Mouse (Mus musculus) hindbrain, embryonic 15.5 days (tissue): ENCODE measurements around the gene Krt76. TPM values are rescaled to one million over a fixed set of nuclear protein-coding genes. Genes with fewer than 3 reads are reported as not detected.

ENCODE experiments used
- ATAC-seq: fragments of 200-750 bp; cut with Nextera tagmentation; 2 replicates; pipeline ENCODE4 v1.8.0; 2017; ENCODE audit warnings: low read depth, moderate number of reproducible peaks, moderate TSS enrichment; ENCODE audit not compliant: low FRiP score
- H3K27ac ChIP-seq: fragments of 300-500 bp; sonication (generic); replicated peaks from 2 replicates; pipeline ENCODE4 v1.5.1; 2015; ENCODE audit warnings: mild to moderate bottlenecking, inconsistent platforms
- H3K27me3 ChIP-seq: fragments of 300-500 bp; sonication (generic); 2 replicates; pipeline ENCODE4 v1.6.1; 2015; ENCODE audit warnings: control low read depth, inconsistent platforms
- H3K36me3 ChIP-seq: fragments of 300-500 bp; sonication (generic); 2 replicates; pipeline ENCODE4 v1.6.1; 2015; ENCODE audit warnings: control low read depth, inconsistent platforms
- H3K4me1 ChIP-seq: fragments of 300-500 bp; sonication (generic); replicated peaks from 2 replicates; pipeline ENCODE4 v1.6.1; 2015; ENCODE audit warnings: control low read depth, inconsistent platforms
- H3K4me2 ChIP-seq: fragments of 300-500 bp; sonication (generic); 2 replicates; pipeline ENCODE4 v1.6.1; 2015; ENCODE audit warnings: moderate library complexity, mild to moderate bottlenecking, inconsistent platforms
- H3K4me3 ChIP-seq: fragments of 300-500 bp; sonication (generic); 2 replicates; pipeline ENCODE4 v1.5.1; 2015; ENCODE audit warnings: mild to moderate bottlenecking, inconsistent platforms
- H3K9ac ChIP-seq: fragments of 300-500 bp; sonication (generic); 2 replicates; pipeline ENCODE4 v1.6.1; 2015; ENCODE audit warnings: inconsistent platforms
- H3K9me3 ChIP-seq: fragments of 300-500 bp; sonication (generic); 2 replicates; pipeline ENCODE4 v1.6.1; 2016; ENCODE audit warnings: control low read depth, inconsistent platforms
- WGBS: fragments of 180-500 bp; shearing (Covaris S2); methylation state at CpG from one replicate; pipeline ENCODE4 v1.1.7; 2015; 5-methylcytosine and 5-hydroxymethylcytosine counted together
- microRNA-seq: library from miRNA; unstranded; fragments of <30 nt; microRNA quantifications from one replicate; pipeline ENCODE4, GENCODE M21; 2016
- polyA plus RNA-seq: library from polyadenylated mRNA; unstranded; fragments of >200 nt; fragmentation: Nextera tagmentation; extraction: Ambion mirVana; gene quantifications from 2 replicates; pipeline ENCODE4 v1.2.1, GENCODE M21; 2015

The Krt76 gene
- polyA plus RNA-seq, 1 experiment from 2014 or later = not detected

DNA sequence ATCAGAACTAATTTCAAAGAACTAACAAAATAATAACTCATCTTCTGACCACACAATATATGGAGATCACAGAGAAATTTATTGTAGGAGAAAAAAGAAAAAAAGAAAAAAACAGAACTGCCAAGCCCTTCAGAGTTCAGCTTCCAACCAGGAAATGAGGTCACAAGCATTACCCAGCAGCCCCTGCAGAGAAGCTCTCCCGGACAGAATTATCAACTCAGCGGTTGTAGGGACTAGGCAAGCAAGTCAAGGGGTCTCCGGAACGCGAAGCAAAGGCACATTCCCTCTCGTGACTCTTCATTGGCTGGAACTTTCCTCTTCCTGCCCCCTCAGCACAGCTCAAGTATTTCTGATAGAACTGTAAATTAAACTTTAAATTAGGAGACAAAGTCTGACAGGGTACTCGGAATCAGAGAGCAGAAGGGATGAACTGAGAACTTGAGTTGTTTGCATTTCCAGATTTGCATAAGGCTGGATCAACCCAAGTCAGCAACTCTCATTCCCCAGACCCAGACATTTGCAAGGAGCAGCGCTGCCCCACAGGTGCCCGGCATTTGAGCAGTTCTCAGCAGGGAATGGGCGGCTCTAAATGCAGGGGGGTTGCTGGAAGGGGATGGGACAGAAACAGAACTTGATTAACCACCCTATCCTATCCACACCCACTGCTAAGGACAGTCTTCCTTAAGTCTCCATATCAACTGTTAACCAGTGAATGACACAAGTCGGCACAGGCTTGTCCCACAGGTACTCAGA, 33.9 kb downstream of the Krt76 start:
- H3K27ac ChIP-seq = no peak overlapping the region
- H3K27me3 ChIP-seq = peaks cover 18% of the 10 kb centered on the region
- no peak for ATAC-seq
- H3K4me3 ChIP-seq = no peak overlapping the region
- WGBS = 12% methylated on average over 11 of the region's 11 CpGs
- H3K36me3 ChIP-seq = no peaks in the 10 kb centered on the region
- H3K9ac ChIP-seq = no peak overlapping the region
- peak overlapping the region; percentile 90 for H3K4me2 ChIP-seq
- peaks cover 17% of the 10 kb centered on the region for H3K4me1 ChIP-seq
- H3K9me3 ChIP-seq = no peaks in the 10 kb centered on the region

DNA sequence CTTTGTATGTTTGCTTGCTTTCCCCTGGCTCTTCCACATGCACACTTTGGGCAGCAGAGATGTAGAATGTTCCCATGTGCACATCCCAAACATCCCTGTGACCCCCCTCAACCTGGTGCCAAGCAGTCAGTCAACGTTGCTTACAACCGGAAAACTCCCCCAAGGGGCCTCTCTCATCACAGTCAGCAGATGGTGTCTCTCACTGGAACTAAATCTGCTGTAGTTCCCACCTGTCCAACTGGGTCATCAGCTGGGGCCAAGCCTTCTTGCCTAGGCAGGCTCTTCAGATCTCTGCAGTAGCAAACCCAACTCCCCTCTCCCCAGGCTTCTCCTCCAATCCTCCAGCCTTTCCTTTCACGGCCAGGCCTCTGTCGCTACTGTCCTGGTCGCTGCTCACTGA, 36.0 kb downstream of the Krt76 start:
- no peak overlapping the region for H3K4me3 ChIP-seq
- H3K4me2 ChIP-seq = no peak overlapping the region
- WGBS = 46% methylated on average over 5 of the region's 5 CpGs
- no peaks in the 10 kb centered on the region for H3K9me3 ChIP-seq
- H3K4me1 ChIP-seq = peaks cover 21% of the 10 kb centered on the region
- peaks cover 18% of the 10 kb centered on the region for H3K27me3 ChIP-seq
- ATAC-seq = no peak
- no peaks in the 10 kb centered on the region for H3K36me3 ChIP-seq
- H3K27ac ChIP-seq = no peak overlapping the region
- H3K9ac ChIP-seq = no peak overlapping the region

DNA sequence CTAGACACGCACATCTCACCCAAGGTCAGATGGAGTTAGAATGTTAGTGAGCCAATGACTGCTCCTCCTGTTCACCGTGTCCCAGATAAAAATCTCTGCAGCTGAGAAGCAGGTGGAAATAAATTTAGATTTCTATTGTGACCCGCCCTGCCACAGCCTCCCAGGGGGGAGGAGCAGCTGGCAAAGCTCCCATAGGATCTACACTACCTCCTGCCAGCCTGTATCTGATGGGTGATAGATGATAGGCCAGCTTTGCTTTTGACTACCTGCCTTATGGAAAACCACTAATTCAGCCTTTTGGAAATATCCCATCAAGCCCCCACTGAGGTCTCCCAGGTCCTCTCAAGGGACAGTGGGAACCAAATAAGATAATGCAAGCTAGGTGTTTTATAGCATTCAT, 37.0 kb downstream of the Krt76 start:
- Histone ChIP-seq H3K27ac (no peak overlapping the region), H3K9ac (no peak overlapping the region), H3K4me2 (no peak overlapping the region), H3K27me3 (peaks cover 10% of the 10 kb centered on the region), H3K4me1 (peaks cover 20% of the 10 kb centered on the region), H3K36me3 (no peaks in the 10 kb centered on the region), H3K4me3 (no peak overlapping the region), H3K9me3 (no peaks in the 10 kb centered on the region)
- no peak for ATAC-seq
- 60% methylated on average over 3 of the region's 3 CpGs for WGBS

DNA sequence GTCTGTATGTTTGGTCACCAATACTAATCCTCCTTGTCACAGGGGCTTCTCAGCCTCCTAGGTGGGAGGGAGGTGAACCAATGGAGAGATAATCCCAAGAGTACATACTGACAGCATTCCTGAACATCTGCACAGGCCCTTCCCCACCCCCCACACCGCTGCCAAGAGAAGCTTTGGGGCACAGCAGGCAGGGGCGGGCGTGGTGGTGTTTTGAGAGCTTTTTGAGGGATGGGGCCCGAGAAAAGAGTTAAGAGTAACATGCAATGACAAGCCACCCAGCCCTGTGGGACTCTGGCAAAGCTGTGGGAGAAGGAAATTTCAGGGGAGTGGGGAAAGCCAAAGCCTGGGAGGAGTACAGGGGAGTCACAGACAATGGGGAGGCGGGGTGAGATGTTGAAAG, 38.4 kb downstream of the Krt76 start:
- H3K36me3 ChIP-seq = no peaks in the 10 kb centered on the region
- H3K4me1 ChIP-seq = peaks cover 10% of the 10 kb centered on the region
- no peak overlapping the region for H3K4me3 ChIP-seq
- H3K27me3 ChIP-seq = peaks cover 9% of the 10 kb centered on the region
- H3K9ac ChIP-seq = no peak overlapping the region
- WGBS = 21% methylated on average over 5 of the region's 5 CpGs
- ATAC-seq = no peak
- no peak overlapping the region for H3K4me2 ChIP-seq
- H3K9me3 ChIP-seq = no peaks in the 10 kb centered on the region
- no peak overlapping the region for H3K27ac ChIP-seq

DNA sequence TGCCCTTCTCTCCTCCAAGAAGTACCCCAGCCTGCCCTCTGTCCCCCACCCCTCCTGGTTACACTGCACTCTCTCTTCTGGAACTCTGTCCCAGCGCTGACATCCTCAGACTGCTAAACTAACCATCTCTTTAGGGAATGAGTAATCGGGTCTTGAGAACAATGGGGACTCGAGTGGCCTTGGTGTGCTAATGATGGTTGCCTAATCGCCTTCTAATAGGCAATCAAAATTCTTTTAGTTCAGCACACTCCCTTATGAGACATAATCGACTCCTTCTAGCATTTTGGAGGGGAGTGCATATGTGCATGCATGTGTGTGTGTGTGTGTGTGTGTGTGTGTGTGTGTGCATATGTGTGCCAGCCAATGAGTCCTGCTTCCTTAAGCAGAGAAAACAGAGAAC, 40.1 kb downstream of the Krt76 start:
- Histone ChIP-seq H3K4me3 (no peak overlapping the region), H3K27ac (no peak overlapping the region), H3K36me3 (no peaks in the 10 kb centered on the region), H3K9me3 (no peaks in the 10 kb centered on the region), H3K4me1 (0 out of 2 replicates have a peak, but pooled peaks cover 3% of the 10 kb centered on the region), H3K27me3 (peaks cover 1% of the 10 kb centered on the region; the same call in 1 of the 2 replicates), H3K9ac (no peak overlapping the region), H3K4me2 (no peak overlapping the region)
- ATAC-seq = no peak
- WGBS = 22% methylated on average over 5 of the region's 5 CpGs

DNA sequence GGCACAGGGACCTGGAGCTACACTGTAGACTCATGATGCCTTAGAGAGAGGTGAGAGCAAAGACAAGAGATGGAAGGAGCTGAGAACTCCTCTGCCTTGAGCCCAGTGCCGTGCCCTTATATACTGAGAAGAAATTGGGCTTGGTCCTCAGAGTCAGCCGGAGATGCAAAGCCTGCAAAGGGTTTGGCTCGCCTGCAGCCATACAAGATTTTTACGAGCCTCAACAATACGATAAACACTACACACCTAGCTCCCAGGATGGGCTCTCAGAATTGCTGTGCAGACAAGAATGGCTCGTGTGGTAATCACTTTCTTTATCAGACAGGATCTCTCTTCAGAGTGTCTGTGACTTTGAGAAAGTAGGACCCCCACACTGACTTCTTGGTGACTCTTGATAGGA, 42.0 kb downstream of the Krt76 start, which contains the start of gene Krt1:
Gene Krt1, minus strand, starts transcription at position 101 of the 400 bp plus-strand sequence.
- Histone ChIP-seq H3K27me3 (no peaks in the 10 kb centered on the region), H3K9ac (no peak within 1 kb of the TSS), H3K27ac (no peak within 1 kb of the TSS), H3K36me3 (no peaks in the 10 kb centered on the region), H3K4me3 (no peak within 1 kb of the TSS), H3K9me3 (no peaks in the 10 kb centered on the region), H3K4me1 (peaks cover 14% of the 10 kb centered on the region), H3K4me2 (no peak within 1 kb of the TSS)
- WGBS = 91% methylated on average over 6 of the region's 6 CpGs
- no peak for ATAC-seq

DNA sequence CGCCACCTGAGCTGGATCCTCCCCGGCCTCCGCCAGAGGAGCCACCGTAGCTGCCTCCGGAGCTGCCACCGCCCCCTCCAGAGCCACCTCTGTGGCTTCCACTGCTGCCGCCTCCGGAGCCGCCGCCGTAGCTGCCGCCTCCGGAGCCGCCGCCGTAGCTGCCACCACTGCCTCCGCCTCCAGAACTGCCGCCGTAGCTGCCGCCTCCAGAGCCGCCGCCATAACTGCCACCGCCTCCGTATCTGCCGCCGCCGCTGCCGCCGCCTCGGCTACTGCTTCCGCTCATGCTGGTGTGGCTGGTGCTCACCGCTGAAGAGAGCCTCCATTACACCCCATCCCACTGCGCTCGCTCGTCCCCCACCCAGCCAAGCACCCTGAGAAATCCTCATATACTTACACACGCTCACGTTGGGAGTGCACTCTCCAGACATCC, 46.7 kb downstream of the Krt76 start:
- H3K9me3 ChIP-seq = no peaks in the 10 kb centered on the region
- no peaks in the 10 kb centered on the region for H3K27me3 ChIP-seq
- peak; percentile 88 for ATAC-seq
- WGBS = under 1% methylated on average over 32 of the region's 37 CpGs
- peak overlapping the region; percentile 89 for H3K27ac ChIP-seq
- peak overlapping the region; percentile 76 for H3K4me2 ChIP-seq
- H3K36me3 ChIP-seq = no peaks in the 10 kb centered on the region
- H3K4me3 ChIP-seq = peak overlapping the region; percentile 52
- H3K4me1 ChIP-seq = peaks cover 17% of the 10 kb centered on the region
- H3K9ac ChIP-seq = peak overlapping the region; percentile 62

DNA sequence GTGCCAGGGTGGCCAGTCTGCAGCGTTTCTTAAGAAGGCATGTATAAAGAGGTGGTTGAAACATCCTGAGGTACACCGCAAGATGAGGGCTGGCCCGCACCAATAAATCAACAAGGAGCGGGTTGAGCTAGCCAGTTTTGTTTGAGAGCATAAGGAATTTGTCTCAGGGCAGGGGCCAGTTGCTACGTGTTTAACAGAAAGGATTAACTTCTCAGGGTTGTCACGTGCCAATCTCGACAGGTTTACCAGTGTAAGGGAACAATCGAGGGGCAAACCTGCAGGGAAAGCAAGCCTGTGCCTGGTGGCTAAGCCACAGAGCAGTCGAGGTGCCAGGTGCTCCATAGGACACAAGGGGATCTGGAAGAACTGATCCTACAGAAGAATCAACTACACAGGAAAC, 49.5 kb downstream of the Krt76 start:
- Histone ChIP-seq H3K27me3 (no peaks in the 10 kb centered on the region), H3K4me1 (peaks cover 17% of the 10 kb centered on the region), H3K4me2 (no peak overlapping the region), H3K4me3 (no peak overlapping the region), H3K9ac (no peak overlapping the region), H3K9me3 (no peaks in the 10 kb centered on the region), H3K36me3 (no peaks in the 10 kb centered on the region), H3K27ac (no peak overlapping the region)
- 72% methylated on average over 9 of the region's 9 CpGs for WGBS
- no peak for ATAC-seq

DNA sequence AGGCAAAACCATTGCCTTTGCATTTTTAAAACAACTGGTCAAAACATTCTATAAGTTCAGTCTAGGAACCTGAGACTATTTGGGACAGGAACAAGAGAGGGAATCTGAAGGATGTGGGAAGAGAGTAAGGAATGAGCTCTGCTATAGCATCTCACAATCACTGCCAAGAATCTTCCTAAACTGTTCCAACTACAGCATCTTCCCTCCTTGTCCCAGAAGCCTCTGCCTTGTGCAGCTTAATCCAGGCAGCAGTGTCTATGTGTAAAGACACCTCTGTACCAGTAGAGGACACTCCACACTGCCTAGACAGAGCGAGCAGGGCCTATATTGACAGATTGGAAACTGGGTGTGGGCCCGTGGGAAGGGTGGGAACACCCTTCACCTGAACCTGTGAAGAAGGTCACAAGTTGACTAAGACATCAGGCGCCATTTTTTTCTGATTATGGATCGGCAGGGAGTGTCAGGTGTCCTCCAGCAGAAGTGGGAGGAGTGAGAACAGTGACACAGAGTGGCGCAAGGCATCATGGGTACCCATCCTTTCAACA, 57.9 kb downstream of the Krt76 start:
- Histone ChIP-seq H3K4me2 (no peak overlapping the region), H3K4me1 (no peaks in the 10 kb centered on the region), H3K27ac (no peak overlapping the region), H3K9me3 (no peaks in the 10 kb centered on the region), H3K9ac (no peak overlapping the region), H3K27me3 (no peaks in the 10 kb centered on the region; the same call in 1 of the 2 replicates), H3K36me3 (no peaks in the 10 kb centered on the region), H3K4me3 (no peak overlapping the region)
- ATAC-seq = no peak
- WGBS = 72% methylated on average over 5 of the region's 5 CpGs

Small RNA genes within 50 kb of the gene (microRNA-seq; reads per million reads assigned to microRNA genes)
- gene Gm44356 = not detected

Other genes starting within 250 kb of the Krt76 start
- gene Gm5478, start 245.5 kb downstream of the Krt76 start, polyA plus RNA-seq = not detected in 2 replicates
- gene Krt6b, start 212.6 kb downstream of the Krt76 start, polyA plus RNA-seq = not detected in 2 replicates
- 0.22 TPM in 1 of 2 replicates, not detected in the other for gene Krt6a, start 198.6 kb downstream of the Krt76 start, polyA plus RNA-seq
- gene Krt5, start 180.0 kb downstream of the Krt76 start, polyA plus RNA-seq = 0.18 and 0.75 TPM in 2 replicates
- 1.2 and 1.4 TPM in 2 replicates for gene Krt71, start 149.8 kb downstream of the Krt76 start, polyA plus RNA-seq
- gene Krt72, start 106.5 kb downstream of the Krt76 start, polyA plus RNA-seq = 0.16 and 0.27 TPM in 2 replicates
- 1.3 and 3.3 TPM in 2 replicates for gene Krt73, start 90.6 kb downstream of the Krt76 start, polyA plus RNA-seq
- 0.05 TPM in 1 of 2 replicates, not detected in the other for gene Krt2, start 74.8 kb downstream of the Krt76 start, polyA plus RNA-seq
- 15.9 and 19.3 TPM in 2 replicates for gene Krt1, start 42.1 kb downstream of the Krt76 start, polyA plus RNA-seq
- gene Krt77, start 23.2 kb downstream of the Krt76 start, polyA plus RNA-seq = 0.35 and 0.47 TPM in 2 replicates
- gene Krt4, start 31.8 kb upstream of the Krt76 start, polyA plus RNA-seq = 0.07 and 0.40 TPM in 2 replicates
- 0.41 and 0.70 TPM in 2 replicates for gene Krt79, start 47.4 kb upstream of the Krt76 start, polyA plus RNA-seq
- gene Krt78, start 61.4 kb upstream of the Krt76 start, polyA plus RNA-seq = not detected in 2 replicates
- gene Krt8, start 111.6 kb upstream of the Krt76 start, polyA plus RNA-seq = 3.1 and 4.6 TPM in 2 replicates
- gene Krt18, start 135.3 kb upstream of the Krt76 start, polyA plus RNA-seq = 6.9 and 10.4 TPM in 2 replicates
- 77.1 and 79.3 TPM in 2 replicates for gene Eif4b, start 180.9 kb upstream of the Krt76 start, polyA plus RNA-seq
- gene Tns2, start 207.5 kb upstream of the Krt76 start, polyA plus RNA-seq = 9.2 and 9.8 TPM in 2 replicates
- gene Spryd3, start 243.3 kb upstream of the Krt76 start, polyA plus RNA-seq = 87.9 and 93.5 TPM in 2 replicates